Mouse (Mus musculus) spleen, postnatal 10 days (tissue): ENCODE measurements around the gene Prkce.

Source experiments
- DNase-seq, 2 experiments: peaks; one replicate each; pipeline ENCODE4 v3.0.0; 2021 to 2022; ENCODE audit warnings: low spot score in 2 of 2

Prkce gene

GRCm38 (mm10) chr17:86559206-86559891, 391.8 kb downstream of the Prkce start:
- DNase-seq, result no peak

- DNase-seq, result no peak
Observed at GRCm38 (mm10) chr17:86560499-86560898, 392.9 kb downstream of the Prkce start.

DNA sequence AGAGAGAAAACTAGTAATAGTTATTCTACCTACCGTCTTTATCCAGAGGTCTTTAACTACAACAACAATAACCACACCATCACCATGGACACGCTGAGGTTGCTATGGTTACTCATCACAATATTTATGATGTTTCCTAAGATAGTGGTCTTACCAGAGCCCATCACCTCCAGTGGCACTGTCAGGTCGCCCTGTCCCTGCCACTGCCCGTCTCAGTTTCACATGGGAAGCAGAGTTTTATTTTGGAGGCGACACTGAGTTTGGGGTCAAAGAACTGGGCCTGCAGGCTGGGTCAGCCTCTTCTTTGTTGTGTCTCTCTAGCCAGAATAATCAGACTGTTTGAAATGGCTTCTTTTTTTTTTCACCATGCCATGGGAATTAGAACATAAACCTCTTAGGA, 402.9 kb downstream of the Prkce start:
- DNase-seq, result no peak

DNA sequence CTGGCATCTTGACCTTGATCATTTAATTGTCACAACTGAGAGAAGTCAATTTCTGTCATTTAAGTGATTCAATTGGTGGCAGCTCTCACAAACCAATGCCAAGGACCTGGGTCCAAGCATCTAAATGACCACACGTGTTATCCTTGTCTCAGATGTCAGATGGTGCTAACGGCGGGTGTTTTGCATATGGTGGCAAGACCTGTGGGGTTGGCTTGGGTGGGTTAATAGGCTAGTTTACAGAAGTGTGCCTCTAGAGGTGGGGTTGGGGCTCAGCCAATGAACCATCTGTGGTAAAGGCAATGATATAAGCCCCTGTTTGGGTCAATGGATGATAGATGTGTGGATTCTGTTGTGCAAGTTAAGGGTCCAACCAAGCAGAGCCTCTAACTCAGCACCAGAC, 403.7 kb downstream of the Prkce start:
- no peak for DNase-seq

DNA sequence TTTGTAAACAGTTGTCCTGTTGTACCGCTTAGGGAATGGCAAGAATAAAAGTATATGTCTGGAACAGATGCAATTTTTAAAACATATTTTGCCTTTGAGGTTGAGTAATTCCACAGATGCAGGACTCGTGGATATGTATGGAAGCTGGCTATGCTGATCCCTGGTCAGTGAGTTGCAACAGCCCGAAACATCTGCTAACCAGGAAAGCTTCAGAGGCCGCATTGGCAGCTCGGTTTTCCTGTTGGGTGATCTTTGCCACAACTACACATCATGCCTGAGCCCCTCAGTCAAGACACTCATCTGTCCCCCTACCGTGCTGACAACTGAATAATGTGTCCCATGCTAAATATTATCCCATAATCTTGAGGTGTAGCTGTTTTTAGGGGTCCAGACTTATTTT, 404.6 kb downstream of the Prkce start:
- DNase-seq, result no peak

GRCm38 (mm10) chr17:86572576-86572975, 405.0 kb downstream of the Prkce start:
- DNase-seq, result no peak

- DNase-seq, result no peak
Observed at GRCm38 (mm10) chr17:86573596-86574248, 406.1 kb downstream of the Prkce start.

- DNase-seq, result no peak
Observed at GRCm38 (mm10) chr17:86580724-86581123, 413.1 kb downstream of the Prkce start.

DNA sequence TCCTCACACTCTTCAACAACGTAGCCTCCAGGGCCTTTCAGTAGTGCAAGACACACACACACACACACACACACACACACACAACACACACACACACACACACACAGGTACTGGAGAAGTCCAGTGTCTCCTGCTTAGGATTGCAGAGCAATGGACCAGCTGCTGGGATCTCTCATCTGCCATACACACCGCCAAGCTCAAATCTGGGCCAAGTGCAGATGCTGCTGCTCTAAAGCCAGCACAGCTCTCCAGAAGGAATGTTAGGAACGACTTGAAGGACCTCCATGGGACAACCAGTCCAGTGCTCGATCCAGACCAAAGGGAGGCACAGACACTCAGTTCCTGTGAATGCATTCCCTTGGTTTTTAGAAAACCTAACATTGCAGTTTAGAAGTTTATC, 414.8 kb downstream of the Prkce start:
- no peak for DNase-seq

DNA sequence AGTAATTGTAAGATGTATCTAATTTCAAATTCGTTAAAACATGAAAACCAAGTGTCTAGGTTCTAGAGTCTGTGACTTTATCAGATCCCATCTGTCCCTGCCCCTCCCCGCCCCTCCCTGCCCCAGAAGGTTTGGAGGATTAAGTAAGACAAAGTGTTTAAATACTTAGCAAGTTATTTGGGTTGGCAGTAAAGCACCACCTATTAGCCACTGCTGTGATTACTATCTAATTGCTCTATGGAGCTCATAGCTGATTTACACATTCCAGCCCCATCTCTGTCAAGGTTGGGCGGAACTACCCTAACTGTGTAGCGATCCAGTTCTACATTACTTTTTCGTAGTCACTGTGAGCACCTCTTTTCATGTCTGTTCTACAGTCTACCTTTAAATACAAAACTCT, 418.9 kb downstream of the Prkce start:
- DNase-seq, result no peak

DNA sequence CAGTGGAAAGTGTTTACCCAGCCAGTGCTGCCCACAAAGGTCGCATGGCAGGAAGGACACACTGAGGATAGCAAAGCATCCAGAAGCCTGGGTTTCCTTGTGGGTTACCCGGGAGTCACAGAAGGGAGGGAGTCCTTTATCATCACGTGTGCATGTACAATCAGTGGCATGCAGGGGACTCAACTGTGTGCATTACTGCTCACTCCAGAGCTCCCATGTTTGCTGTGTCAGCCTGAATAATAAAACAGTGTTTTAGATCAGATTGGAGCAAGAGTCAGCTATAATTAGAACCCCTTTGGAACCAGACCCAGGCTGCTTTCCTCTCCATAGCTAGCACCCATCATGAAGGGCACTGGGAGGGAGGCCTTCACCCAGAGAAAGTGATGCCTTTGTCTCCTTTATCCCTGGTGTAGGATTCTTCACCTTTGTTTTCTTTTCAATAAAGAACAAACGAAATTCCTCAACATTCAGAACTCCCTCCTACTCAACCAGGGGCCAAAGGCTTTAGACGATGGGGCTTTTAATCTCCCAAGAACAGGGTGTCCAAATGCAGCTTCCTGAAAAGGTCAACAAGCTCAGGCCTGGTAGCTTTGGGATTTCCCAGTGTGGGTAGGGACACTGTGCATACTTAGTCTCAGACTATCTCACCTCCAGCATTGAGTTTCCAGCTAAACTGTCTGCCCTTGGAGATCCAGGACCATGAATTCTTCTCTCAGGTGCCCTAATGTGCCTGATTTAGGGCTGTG, 421.3 kb downstream of the Prkce start:
- DNase-seq, result no peak

- DNase-seq, result no peak
Observed at GRCm38 (mm10) chr17:86589681-86590080, 422.1 kb downstream of the Prkce start.

GRCm38 (mm10) chr17:86591241-86591640, 423.7 kb downstream of the Prkce start:
- DNase-seq, result no peak

GRCm38 (mm10) chr17:86592991-86593586, 425.5 kb downstream of the Prkce start:
- no peak for DNase-seq

GRCm38 (mm10) chr17:86595526-86595925, 427.9 kb downstream of the Prkce start:
- no peak for DNase-seq

DNA sequence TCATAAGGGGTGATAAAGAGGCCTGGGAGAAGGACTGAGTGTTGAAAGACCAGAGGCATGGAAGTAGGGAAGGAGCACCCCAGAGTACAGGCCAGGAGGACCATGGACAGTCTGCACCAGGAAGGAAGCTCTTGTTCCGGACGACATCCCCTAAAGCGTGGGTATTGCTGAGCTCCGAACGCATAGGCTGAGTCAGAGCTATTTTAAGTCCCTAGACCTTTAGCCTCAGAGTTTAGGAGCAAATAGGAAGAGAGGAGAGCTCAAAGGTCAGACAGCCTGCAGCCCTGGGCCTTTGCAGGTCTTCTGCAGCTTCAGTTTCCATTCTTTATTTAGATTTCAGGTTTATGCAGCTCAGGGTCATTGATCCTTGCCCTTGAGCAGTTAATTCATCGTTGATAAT, 433.5 kb downstream of the Prkce start:
- no peak for DNase-seq

DNA sequence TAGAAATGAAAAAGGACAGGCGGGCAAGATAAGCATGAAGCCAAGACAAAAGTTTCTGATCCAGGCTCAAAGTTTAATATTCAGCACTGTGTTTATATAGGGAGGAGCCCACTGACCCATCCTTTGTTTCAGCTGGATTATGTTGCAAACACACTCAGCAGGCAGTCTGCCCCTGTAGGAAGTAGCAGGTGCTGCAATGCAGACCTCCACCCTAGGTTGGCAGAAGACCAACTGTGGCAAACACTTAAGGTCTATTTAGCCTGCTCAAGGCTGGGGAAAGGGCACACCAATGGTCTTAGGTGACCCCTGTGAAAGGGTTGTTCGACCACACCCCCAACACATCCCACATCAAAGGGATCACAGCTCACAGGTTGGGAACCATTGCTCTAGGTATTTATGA, 434.3 kb downstream of the Prkce start:
- no peak for DNase-seq

DNA sequence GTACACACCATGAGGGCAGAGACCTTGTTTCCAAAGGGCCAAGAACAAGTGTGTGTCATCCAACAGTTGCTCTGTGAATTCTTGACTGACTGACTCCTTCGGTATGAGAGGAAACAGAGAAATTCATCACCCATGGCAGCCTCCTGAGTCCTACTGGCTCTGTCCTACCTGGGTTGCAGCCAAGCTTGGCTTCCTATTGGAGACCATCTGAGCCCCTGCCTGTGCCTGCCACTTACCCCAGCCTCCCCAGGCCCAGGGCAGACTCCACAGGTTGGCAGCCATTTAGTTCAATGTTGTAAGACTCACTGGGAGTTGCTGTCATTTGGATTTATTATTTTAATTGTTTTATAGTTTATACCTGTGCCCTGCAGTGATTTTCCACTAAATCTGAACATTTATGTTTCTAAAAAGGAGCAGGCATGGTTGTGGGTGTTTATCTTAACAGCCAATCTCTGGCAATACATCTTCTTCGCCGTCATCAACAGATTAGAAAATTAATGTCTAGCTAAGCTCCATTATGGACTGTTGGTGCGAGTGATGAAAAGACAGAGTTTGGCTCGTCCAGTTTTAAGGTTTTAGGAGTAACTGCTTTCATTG, 436.4 kb downstream of the Prkce start:
- DNase-seq, result no peak

GRCm38 (mm10) chr17:86607981-86608380, 440.4 kb downstream of the Prkce start:
- no peak for DNase-seq

DNA sequence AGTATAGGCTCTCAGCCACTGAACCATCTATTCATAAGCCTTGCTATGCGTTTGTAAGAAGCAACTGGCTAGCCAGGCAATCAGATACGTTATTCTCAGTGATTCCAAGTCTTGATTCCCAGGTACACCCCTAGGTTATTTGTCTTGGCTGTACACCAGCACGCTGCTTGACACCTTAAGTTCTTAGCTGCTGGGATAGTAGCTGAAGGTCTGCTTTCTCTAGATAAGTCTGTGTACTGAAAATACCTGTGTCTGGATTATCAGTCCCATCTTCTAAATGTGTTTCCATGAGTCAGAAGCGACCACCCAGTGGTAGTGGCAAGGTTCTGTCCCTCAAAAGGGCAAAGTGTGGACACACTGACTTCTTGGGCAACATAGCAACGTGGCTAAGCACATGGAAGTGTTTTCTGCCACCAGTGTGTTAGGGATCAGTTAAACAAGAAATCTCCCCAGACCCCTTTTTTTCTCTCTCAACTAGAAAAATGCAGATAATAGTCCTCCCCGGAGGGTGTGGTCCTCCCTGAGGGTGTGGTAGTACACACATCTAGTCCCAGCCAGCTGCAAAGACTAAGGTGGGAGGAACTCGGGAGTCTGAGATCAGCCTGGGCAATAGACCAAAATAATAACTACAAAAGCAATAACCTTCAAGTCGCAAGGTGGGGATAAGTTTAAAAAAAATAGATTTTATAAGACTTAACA, 442.8 kb downstream of the Prkce start:
- DNase-seq, result no peak

DNA sequence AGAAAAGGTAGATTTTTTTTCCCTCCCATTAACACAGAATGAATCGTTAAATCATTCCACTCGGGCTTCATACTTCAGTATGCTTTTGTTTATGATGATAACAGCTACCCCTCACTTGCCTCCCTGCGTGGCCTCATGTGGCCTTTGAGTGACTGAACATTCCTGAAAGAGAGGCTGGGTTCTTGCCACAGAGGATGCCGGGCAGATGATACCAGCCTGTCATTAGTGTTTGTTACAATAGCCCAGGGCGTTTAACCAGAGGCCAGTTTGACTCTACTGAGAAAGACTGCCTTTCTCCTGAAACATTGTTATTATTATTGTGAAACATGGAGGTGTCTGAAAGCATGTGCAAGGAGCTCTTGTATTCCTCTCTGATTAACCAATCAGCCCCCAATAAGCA, 444.2 kb downstream of the Prkce start:
- no peak for DNase-seq
